In genomic region chr19:53325578-53326295, GRCm38 (mm10) we compare ENCODE assay signal across 8 mouse cellular contexts. TPM values are rescaled to one million over a fixed set of nuclear protein-coding genes. Genes with fewer than 3 reads are reported as not detected.
A peak's percentile ranks its signal among the peaks of the same experiment; 100 is the strongest.
DNase-seq lines count a peak whose midpoint lies in the region; ATAC-seq and TF ChIP-seq lines count a peak whose summit lies in the region.

No protein-coding gene starts in this region.

- H3K27ac ChIP-seq in MEL (ENCODE audit: control insufficient read depth, low read depth, low read length): peak overlapping the region; percentile 82
- H3K27ac ChIP-seq in brown adipose tissue, adult 24 weeks (replicated peaks; ENCODE audit: low read depth, low read length): peak overlapping the region; percentile 70
- peak overlapping the region; percentile 86 to 93 for H3K27ac ChIP-seq in heart, embryonic 14.5 days (replicated peaks in 1 of 2; ENCODE audit: control insufficient read depth in 1 of 2, insufficient read depth in 1 of 2, low read depth in 2 of 2, low read length in 2 of 2)
- peak overlapping the region; percentile 91 for H3K27ac ChIP-seq in liver, embryonic 16.5 days (ENCODE audit: low read length)
- peak overlapping the region; percentile 69 for H3K27ac ChIP-seq in neural tube, embryonic 15.5 days (replicated peaks)

- H3K36me3 ChIP-seq in MEL (ENCODE audit: control insufficient read depth in 1 of 2, insufficient read depth in 2 of 2, low read length in 2 of 2): peaks cover 0 to 8% of the 10 kb centered on the region in 2 experiments; a peak in 2 of 4 replicates
- H3K36me3 ChIP-seq in heart, embryonic 14.5 days (ENCODE audit: control insufficient read depth, insufficient read depth, low read length): no peaks in the 10 kb centered on the region
- H3K36me3 ChIP-seq in liver, embryonic 16.5 days (ENCODE audit: control insufficient read depth, insufficient read depth): no peaks in the 10 kb centered on the region
- H3K36me3 ChIP-seq in neural tube, embryonic 15.5 days: no peaks in the 10 kb centered on the region

- TF ChIP-seq RAD21 in MEL (IDR thresholded peaks at IDR 0.05; ENCODE audit: low read depth, low read length): no peak

- TF ChIP-seq POLR2A in MEL (IDR thresholded peaks at IDR 0.05; ENCODE audit: control insufficient read depth in 1 of 2, insufficient read depth in 1 of 2, low read depth in 1 of 2, low read length in 2 of 2, poor library complexity in 1 of 2): peak; percentile 42 to 63; a peak in 3 of 4 replicates

- peak; percentile 34 to 37; a peak in 1 of 4 replicates for TF ChIP-seq EP300 in MEL (IDR thresholded peaks at IDR 0.05; ENCODE audit: low read depth in 1 of 2, low read length in 2 of 2)

- H3K4me2 ChIP-seq in heart, embryonic 14.5 days (ENCODE audit: low read length): peak overlapping the region; percentile 81
- peak overlapping the region; percentile 72 for H3K4me2 ChIP-seq in liver, embryonic 16.5 days (ENCODE audit: low read depth, low read length)
- H3K4me2 ChIP-seq in neural tube, embryonic 15.5 days: peak overlapping the region; percentile 58

- H3K4me3 ChIP-seq in MEL (ENCODE audit: control insufficient read depth in 1 of 2, insufficient read depth in 1 of 2, low read depth in 2 of 2, low read length in 2 of 2): peak overlapping the region; percentile 57 to 79
- H3K4me3 ChIP-seq in brown adipose tissue, adult 24 weeks (ENCODE audit: insufficient read depth, low read depth, low read length): peak overlapping the region; percentile 50
- H3K4me3 ChIP-seq in heart, embryonic 14.5 days (ENCODE audit: control insufficient read depth in 1 of 2, insufficient read depth in 1 of 2, low read depth in 1 of 2, low read length in 2 of 2): peak overlapping the region; percentile 42 to 48
- peak overlapping the region; percentile 57 for H3K4me3 ChIP-seq in liver, embryonic 16.5 days (ENCODE audit: low read depth, low read length)
- peak overlapping the region; percentile 30 for H3K4me3 ChIP-seq in neural tube, embryonic 15.5 days (replicated peaks)

- H3K79me2 ChIP-seq in MEL (ENCODE audit: control insufficient read depth, insufficient read depth, low read length, poor library complexity): peaks cover 6% of the 10 kb centered on the region

- no peak for TF ChIP-seq CTCF in MEL (IDR thresholded peaks at IDR 0.05 in 2 of 3, conservative IDR thresholded peaks at IDR 0.05 in 1 of 3; ENCODE audit: control insufficient read depth in 1 of 3, insufficient read depth in 1 of 3, low read depth in 2 of 3, low read length in 3 of 3, poor library complexity in 1 of 3, severe bottlenecking in 1 of 3)

- H3K4me1 ChIP-seq in MEL (ENCODE audit: control insufficient read depth in 1 of 2, insufficient read depth in 2 of 2, low read length in 2 of 2): peaks cover 0 to 11% of the 10 kb centered on the region in 2 experiments; a peak in 3 of 4 replicates
- H3K4me1 ChIP-seq in brown adipose tissue, adult 24 weeks (ENCODE audit: control insufficient read depth, insufficient read depth, insufficient read length, low read length): peaks cover 12% of the 10 kb centered on the region
- H3K4me1 ChIP-seq in heart, embryonic 14.5 days (ENCODE audit: control insufficient read depth in 2 of 2, insufficient read depth in 2 of 2, low read length in 2 of 2): peaks cover 19 to 32% of the 10 kb centered on the region in 2 experiments
- peaks cover 62% of the 10 kb centered on the region for H3K4me1 ChIP-seq in liver, embryonic 16.5 days (ENCODE audit: control insufficient read depth, low read depth, low read length)
- peaks cover 41% of the 10 kb centered on the region for H3K4me1 ChIP-seq in neural tube, embryonic 15.5 days

- H3K9ac ChIP-seq in MEL (ENCODE audit: control insufficient read depth, low read depth, low read length, poor library complexity, severe bottlenecking): peak overlapping the region; percentile 68
- H3K9ac ChIP-seq in heart, embryonic 14.5 days (ENCODE audit: low read length): peak overlapping the region; percentile 77
- H3K9ac ChIP-seq in liver, embryonic 16.5 days (ENCODE audit: low read depth, low read length): peak overlapping the region; percentile 73
- H3K9ac ChIP-seq in neural tube, embryonic 15.5 days (replicated peaks): peak overlapping the region; percentile 44

- ATAC-seq in heart, embryonic 14.5 days (ENCODE audit: insufficient number of reproducible peaks, insufficient read depth, low FRiP score, low read depth): peak; percentile 44
- ATAC-seq in liver, embryonic 16.5 days (ENCODE audit: low read depth): peak; percentile 81
- no peak for ATAC-seq in neural tube, embryonic 15.5 days (ENCODE audit: low FRiP score)

- WGBS in heart, embryonic 14.5 days: 4% methylated on average over 27 of the region's 27 CpGs
- WGBS in liver, embryonic 16.5 days (ENCODE audit: insufficient replicate concordance): 4% methylated on average over 27 of the region's 27 CpGs
- 11% methylated on average over 27 of the region's 27 CpGs for WGBS in neural tube, embryonic 15.5 days

- DNase-seq in MEL (ENCODE audit: low read depth, low spot score): peak; percentile 96
- peak; percentile 60 for DNase-seq in fibroblast of lung, adult 2 months (ENCODE audit: low read depth)
- peak; percentile 69 to 84 for DNase-seq in layer of hippocampus, adult 18-20 months (ENCODE audit: low spot score in 2 of 2)
- no peak for DNase-seq in urinary bladder, adult 2 months (ENCODE audit: low spot score)

- H3K27me3 ChIP-seq in MEL (ENCODE audit: control insufficient read depth in 1 of 2, insufficient read depth in 2 of 2, low read length in 2 of 2): no peaks in the 10 kb centered on the region
- no peaks in the 10 kb centered on the region for H3K27me3 ChIP-seq in heart, embryonic 14.5 days (ENCODE audit: control insufficient read depth, insufficient read depth, low read length)
- no peaks in the 10 kb centered on the region for H3K27me3 ChIP-seq in liver, embryonic 16.5 days (ENCODE audit: control insufficient read depth, insufficient read depth, low read depth, low read length)
- H3K27me3 ChIP-seq in neural tube, embryonic 15.5 days (replicated peaks): no peaks in the 10 kb centered on the region

- no peaks in the 10 kb centered on the region for H3K9me3 ChIP-seq in MEL (replicated peaks; ENCODE audit: insufficient read depth, low read length)
- no peaks in the 10 kb centered on the region for H3K9me3 ChIP-seq in heart, embryonic 14.5 days (ENCODE audit: control insufficient read depth, low read length)
- H3K9me3 ChIP-seq in liver, embryonic 16.5 days (replicated peaks; ENCODE audit: control insufficient read depth, low read length): no peaks in the 10 kb centered on the region
- no peaks in the 10 kb centered on the region for H3K9me3 ChIP-seq in neural tube, embryonic 15.5 days (replicated peaks)

TF ChIP-seq in MEL, 35 proteins besides CTCF, POLR2A, EP300 and RAD21:
- TF ChIP-seq JUND (IDR thresholded peaks at IDR 0.05; ENCODE audit: low read depth, low read length): peak; percentile 85; the same call in 1 of the 2 replicates
- TF ChIP-seq MXI1 (IDR thresholded peaks at IDR 0.05; ENCODE audit: low read depth, low read length): peak; percentile 78
- peak; percentile 74 for TF ChIP-seq TAL1 (IDR thresholded peaks at IDR 0.05; ENCODE audit: low read length)
- no peak for TF ChIP-seq MYB (IDR thresholded peaks at IDR 0.05; ENCODE audit: low read depth, low read length)
- TF ChIP-seq ETS1 (IDR thresholded peaks at IDR 0.05; ENCODE audit: low read depth, low read length): peak; percentile 96
- TF ChIP-seq TBP (IDR thresholded peaks at IDR 0.05; ENCODE audit: low read depth, low read length): peak; percentile 66
- TF ChIP-seq MYC (IDR thresholded peaks at IDR 0.05; ENCODE audit: low read depth, low read length): peak; percentile 44; the same call in 1 of the 2 replicates
- TF ChIP-seq SIN3A (IDR thresholded peaks at IDR 0.05; ENCODE audit: low read length): peak; percentile 64; the same call in 1 of the 2 replicates
- no peak for TF ChIP-seq NELFE (IDR thresholded peaks at IDR 0.05; ENCODE audit: low read depth, low read length)
- TF ChIP-seq USF2 (IDR thresholded peaks at IDR 0.05; ENCODE audit: borderline replicate concordance in 1 of 2, insufficient read depth in 1 of 2, low read depth in 1 of 2, low read length in 2 of 2): no peak
- TF ChIP-seq POLR2AphosphoS2 (IDR thresholded peaks at IDR 0.05; ENCODE audit: low read length): peak; percentile 53; the same call in 1 of the 2 replicates
- peak; percentile 19; the same call in 1 of the 2 replicates for TF ChIP-seq RCOR1 (IDR thresholded peaks at IDR 0.05; ENCODE audit: low read depth, low read length)
- peak; percentile 56 for TF ChIP-seq GATA1 (IDR thresholded peaks at IDR 0.05; ENCODE audit: low read depth, low read length)
- TF ChIP-seq BHLHE40 (IDR thresholded peaks at IDR 0.05; ENCODE audit: borderline replicate concordance, low read depth, low read length): no peak
- TF ChIP-seq TCF12 (IDR thresholded peaks at IDR 0.05; ENCODE audit: low read depth, low read length): no peak; the same call in 1 of the 2 replicates

RNA-seq across cellular contexts. Expression of gene Mxi1, which starts 15.4 kb away (rescaled TPM):
- total RNA-seq in MEL (2012; rRNA removed): 29.0 and 29.8 TPM in 2 replicates
- polyA plus RNA-seq in MEL (2012; ENCODE audit: insufficient read depth in 1 of 2, insufficient read length in 2 of 2, low read depth in 1 of 2, low replicate concordance in 2 of 2, missing spikeins in 1 of 2): 10 to 100 TPM in 1 of 2 experiments, not detected in 1; 60.9 TPM
- 20.9 and 37.2 TPM in 2 replicates for polyA plus RNA-seq in brown adipose tissue, adult 24 weeks (2012; ENCODE audit: insufficient read depth, insufficient read length, missing spikeins)
- 46.0 and 49.7 TPM in 2 replicates for polyA plus RNA-seq in heart, embryonic 14.5 days (2014; fragmentation: Nextera tagmentation; extraction: Ambion mirVana)
- 10 to 100 TPM; 66.9 to 77.8 TPM for total RNA-seq in layer of hippocampus, adult 18-20 months (2021)
- 14.1 and 16.7 TPM in 2 replicates for polyA plus RNA-seq in liver, embryonic 16.5 days (2015; fragmentation: Nextera tagmentation; extraction: Ambion mirVana)
- 40.0 and 40.8 TPM in 2 replicates for polyA plus RNA-seq in neural tube, embryonic 15.5 days (2015; fragmentation: Nextera tagmentation; extraction: Ambion mirVana)
- polyA plus RNA-seq in urinary bladder, adult 2 months (2012; rRNA removed): 37.6 and 43.3 TPM in 2 replicates

RNA-seq across cellular contexts. Expression of gene Gm10197, which starts 45.8 kb away (rescaled TPM):
- 4.8 and 5.4 TPM in 2 replicates for total RNA-seq in MEL (2012; rRNA removed)
- polyA plus RNA-seq in MEL (2012; ENCODE audit: insufficient read depth in 1 of 2, insufficient read length in 2 of 2, low read depth in 1 of 2, low replicate concordance in 2 of 2, missing spikeins in 1 of 2): 10 to 100 TPM in 1 of 2 experiments, not detected in 1; 53.0 TPM
- not detected in 2 replicates for polyA plus RNA-seq in brown adipose tissue, adult 24 weeks (2012; ENCODE audit: insufficient read depth, insufficient read length, missing spikeins)
- not detected in 2 replicates for polyA plus RNA-seq in heart, embryonic 14.5 days (2014; fragmentation: Nextera tagmentation; extraction: Ambion mirVana)
- total RNA-seq in layer of hippocampus, adult 18-20 months (2021): not detected
- not detected in 2 replicates for polyA plus RNA-seq in liver, embryonic 16.5 days (2015; fragmentation: Nextera tagmentation; extraction: Ambion mirVana)
- not detected in 2 replicates for polyA plus RNA-seq in neural tube, embryonic 15.5 days (2015; fragmentation: Nextera tagmentation; extraction: Ambion mirVana)
- not detected in 2 replicates for polyA plus RNA-seq in urinary bladder, adult 2 months (2012; rRNA removed)
